In genomic region chr7:127936216-127936884, GRCm38 (mm10) we compare ENCODE assay signal across 8 mouse cellular contexts. TPM values are rescaled to one million over a fixed set of nuclear protein-coding genes. Genes with fewer than 3 reads are reported as not detected.
DNase-seq lines count a peak whose midpoint lies in the region; ATAC-seq and TF ChIP-seq lines count a peak whose summit lies in the region.

No protein-coding gene starts in this region.

- WGBS in embryonic facial prominence, embryonic 13.5 days: 55% methylated on average over 18 of the region's 18 CpGs

- no peaks in the 10 kb centered on the region for H3K36me3 ChIP-seq in embryonic facial prominence, embryonic 13.5 days

- intact Hi-C loops in left cerebral cortex, adult 2 months (cut with DNase I): no loop called here
- intact Hi-C loops in left cerebral cortex, postnatal 25 days (cut with DNase I): loop anchor here (5.0 kb wide), 1 partner anchor 164 kb away; no protein-coding TSS in a partner anchor
- intact Hi-C loops in left cerebral cortex, postnatal 14 days (cut with DNase I): no loop called here

- DNase-seq in left cerebral cortex, adult 2 months (ENCODE audit: extremely low spot score in 1 of 2, low spot score in 2 of 2): no peak
- no peak for DNase-seq in left cerebral cortex, postnatal 25 days (ENCODE audit: low spot score in 2 of 2)
- peak; percentile 27 for DNase-seq in induced T-regulatory cell, adult 2 months (ENCODE audit: low read depth)
- DNase-seq in neural tube, embryonic 10.5 days (ENCODE audit: extremely low spot score, low spot score): peak; percentile 33
- DNase-seq in urinary bladder, postnatal 14 days (ENCODE audit: low spot score): no peak
- no peak for DNase-seq in left cerebral cortex, postnatal 14 days (ENCODE audit: low spot score in 2 of 2)
- no peak for DNase-seq in embryo, embryonic 11 days

- peak overlapping the region; percentile 94 for H3K4me3 ChIP-seq in left cerebral cortex, adult 2 months
- H3K4me3 ChIP-seq in embryonic facial prominence, embryonic 13.5 days: peak overlapping the region; percentile 76

- TF ChIP-seq CTCF in left cerebral cortex, adult 2 months (IDR thresholded peaks at IDR 0.05): no peak

- peaks cover 25% of the 10 kb centered on the region for H3K4me1 ChIP-seq in embryonic facial prominence, embryonic 13.5 days

- H3K27me3 ChIP-seq in embryonic facial prominence, embryonic 13.5 days: peaks cover 4% of the 10 kb centered on the region; the same call in 1 of the 2 replicates

- no peaks in the 10 kb centered on the region for H3K9me3 ChIP-seq in embryonic facial prominence, embryonic 13.5 days

- no peak for ATAC-seq in embryonic facial prominence, embryonic 13.5 days (ENCODE audit: insufficient number of reproducible peaks, insufficient read depth, low FRiP score, low TSS enrichment, low read depth)

- peak overlapping the region; percentile 89 for H3K4me2 ChIP-seq in embryonic facial prominence, embryonic 13.5 days

- peak overlapping the region; percentile 85 for H3K9ac ChIP-seq in embryonic facial prominence, embryonic 13.5 days

- H3K27ac ChIP-seq in left cerebral cortex, adult 2 months: peak overlapping the region; percentile 94
- H3K27ac ChIP-seq in embryonic facial prominence, embryonic 13.5 days: no peak overlapping the region

RNA-seq across cellular contexts. Expression of gene Prss8, which starts 6.4 kb away (rescaled TPM):
- under 1 TPM; 0.26 to 0.38 TPM for total RNA-seq in left cerebral cortex, adult 2 months (2021)
- total RNA-seq in left cerebral cortex, postnatal 25 days (2021): under 1 TPM in 1 of 2 experiments, not detected in 1; 0.64 TPM
- 8.7 and 14.0 TPM in 2 replicates for polyA plus RNA-seq in embryonic facial prominence, embryonic 13.5 days (2015; fragmentation: Nextera tagmentation; extraction: Ambion mirVana)
- under 1 TPM in 1 of 2 experiments, not detected in 1; 0.89 TPM for total RNA-seq in left cerebral cortex, postnatal 14 days (2021)

RNA-seq across cellular contexts. Expression of gene Prss36, which starts 10.2 kb away (rescaled TPM):
- 1 to 10 TPM; 8.5 to 9.8 TPM for total RNA-seq in left cerebral cortex, adult 2 months (2021)
- total RNA-seq in left cerebral cortex, postnatal 25 days (2021): 1 to 10 TPM; 8.0 to 9.3 TPM
- polyA plus RNA-seq in embryonic facial prominence, embryonic 13.5 days (2015; fragmentation: Nextera tagmentation; extraction: Ambion mirVana): 10.5 and 10.6 TPM in 2 replicates
- total RNA-seq in left cerebral cortex, postnatal 14 days (2021): 10 to 100 TPM in 1 of 2 experiments, 1 to 10 TPM in 1; 9.8 to 10.3 TPM

RNA-seq across cellular contexts. Expression of gene Kat8, which starts 24.0 kb away (rescaled TPM):
- total RNA-seq in left cerebral cortex, adult 2 months (2021): 10 to 100 TPM; 34.7 to 35.4 TPM
- total RNA-seq in left cerebral cortex, postnatal 25 days (2021): 10 to 100 TPM; 28.6 to 28.7 TPM
- polyA plus RNA-seq in embryonic facial prominence, embryonic 13.5 days (2015; fragmentation: Nextera tagmentation; extraction: Ambion mirVana): 45.6 and 52.3 TPM in 2 replicates
- 10 to 100 TPM; 26.0 to 30.0 TPM for total RNA-seq in left cerebral cortex, postnatal 14 days (2021)

RNA-seq across cellular contexts. Expression of gene Fus, which starts 30.9 kb away (rescaled TPM):
- 100 to 1,000 TPM; 299 to 305 TPM for total RNA-seq in left cerebral cortex, adult 2 months (2021)
- total RNA-seq in left cerebral cortex, postnatal 25 days (2021): 100 to 1,000 TPM; 270 to 316 TPM
- 540 and 577 TPM in 2 replicates for polyA plus RNA-seq in embryonic facial prominence, embryonic 13.5 days (2015; fragmentation: Nextera tagmentation; extraction: Ambion mirVana)
- 100 to 1,000 TPM; 313 to 324 TPM for total RNA-seq in left cerebral cortex, postnatal 14 days (2021)

RNA-seq across cellular contexts. Expression of gene Bckdk, which starts 32.5 kb away (rescaled TPM):
- total RNA-seq in left cerebral cortex, adult 2 months (2021): 10 to 100 TPM; 38.5 to 39.9 TPM
- total RNA-seq in left cerebral cortex, postnatal 25 days (2021): 10 to 100 TPM; 33.7 to 37.6 TPM
- 83.2 and 96.8 TPM in 2 replicates for polyA plus RNA-seq in embryonic facial prominence, embryonic 13.5 days (2015; fragmentation: Nextera tagmentation; extraction: Ambion mirVana)
- 10 to 100 TPM; 36.8 to 45.1 TPM for total RNA-seq in left cerebral cortex, postnatal 14 days (2021)

Comparison
In these comparisons a context has a peak if more than half of its experiments do, and no peak if none do; other contexts are left out.
1. DNase-seq: peak in induced T-regulatory cell, adult 2 months (single experiment) and neural tube, embryonic 10.5 days (single experiment); none in left cerebral cortex, adult 2 months (0 of 2), left cerebral cortex, postnatal 25 days (0 of 2), urinary bladder, postnatal 14 days (single experiment), left cerebral cortex, postnatal 14 days (0 of 2) and embryo, embryonic 11 days (single experiment).